Mouse (Mus musculus): ENCODE data around the gene Ctf1. TPM values are rescaled to one million over a fixed set of nuclear protein-coding genes. Genes with fewer than 3 reads are reported as not detected.

Gene Ctf1
- total RNA-seq, 1 experiment: 3.0 TPM

DNA sequence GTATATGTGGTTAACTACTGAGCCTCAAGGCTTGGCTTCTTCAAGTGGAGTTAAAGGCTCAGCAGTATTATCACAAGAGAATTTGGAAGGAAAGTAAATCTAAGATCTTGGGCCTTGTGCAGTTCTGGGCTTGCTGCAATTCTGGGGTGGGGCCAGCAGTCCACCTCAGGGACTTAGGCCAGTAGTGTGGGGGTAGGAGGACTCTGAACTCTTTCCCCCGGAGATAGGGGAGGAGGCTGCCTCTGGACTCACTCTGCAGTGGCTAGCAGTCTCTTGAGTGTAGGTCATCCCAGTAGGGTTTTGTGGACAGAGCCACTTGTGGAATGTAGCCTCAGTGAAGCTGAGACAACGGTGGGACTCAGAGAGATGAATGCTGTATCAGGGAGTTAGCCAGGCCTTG is 53.2 kb downstream of the Ctf1 start:
- TF ChIP-seq ZNF384 (IDR thresholded peaks at IDR 0.05; ENCODE audit: low read depth, low read length) (no peak), ZC3H11A (IDR thresholded peaks at IDR 0.05; ENCODE audit: borderline replicate concordance, low read depth, low read length) (no peak), HCFC1 (IDR thresholded peaks at IDR 0.05; ENCODE audit: borderline replicate concordance, insufficient read depth, low read length) (no peak), CHD2 (IDR thresholded peaks at IDR 0.05; ENCODE audit: low read depth, low read length) (no peak), MAFK (IDR thresholded peaks at IDR 0.05; ENCODE audit: insufficient read depth, low read depth, low read length) (no peak)
- no peaks in the 10 kb centered on the region for H3K9me3 ChIP-seq (ENCODE audit: control insufficient read depth, insufficient read depth, low read depth, low read length)
- no peak overlapping the region for H3K9ac ChIP-seq (ENCODE audit: insufficient read depth, low read depth, low read length, poor library complexity, severe bottlenecking)
- peaks cover 0 to 17% of the 10 kb centered on the region in 2 experiments; a peak in 2 of 4 replicates for H3K4me1 ChIP-seq (ENCODE audit: control insufficient read depth in 2 of 2, insufficient read depth in 2 of 2, low read length in 2 of 2, poor library complexity in 1 of 2)
- peaks cover 38% of the 10 kb centered on the region for H3K36me3 ChIP-seq (ENCODE audit: control insufficient read depth, insufficient read depth, low read length, poor library complexity, severe bottlenecking)
- no peak overlapping the region for H3K4me3 ChIP-seq (ENCODE audit: insufficient read depth in 1 of 2, low read depth in 1 of 2, low read length in 2 of 2, poor library complexity in 1 of 2, severe bottlenecking in 1 of 2)
- no peak for DNase-seq (ENCODE audit: low read depth, low spot score)
- in situ Hi-C loops (cut with MboI; ENCODE audit: low sequenced_read_pairs in 2 of 2, unreplicated experiment in 2 of 2): no loop called here
- H3K27ac ChIP-seq (ENCODE audit: insufficient read depth, low read depth, low read length, poor library complexity, severe bottlenecking): no peak overlapping the region

DNA sequence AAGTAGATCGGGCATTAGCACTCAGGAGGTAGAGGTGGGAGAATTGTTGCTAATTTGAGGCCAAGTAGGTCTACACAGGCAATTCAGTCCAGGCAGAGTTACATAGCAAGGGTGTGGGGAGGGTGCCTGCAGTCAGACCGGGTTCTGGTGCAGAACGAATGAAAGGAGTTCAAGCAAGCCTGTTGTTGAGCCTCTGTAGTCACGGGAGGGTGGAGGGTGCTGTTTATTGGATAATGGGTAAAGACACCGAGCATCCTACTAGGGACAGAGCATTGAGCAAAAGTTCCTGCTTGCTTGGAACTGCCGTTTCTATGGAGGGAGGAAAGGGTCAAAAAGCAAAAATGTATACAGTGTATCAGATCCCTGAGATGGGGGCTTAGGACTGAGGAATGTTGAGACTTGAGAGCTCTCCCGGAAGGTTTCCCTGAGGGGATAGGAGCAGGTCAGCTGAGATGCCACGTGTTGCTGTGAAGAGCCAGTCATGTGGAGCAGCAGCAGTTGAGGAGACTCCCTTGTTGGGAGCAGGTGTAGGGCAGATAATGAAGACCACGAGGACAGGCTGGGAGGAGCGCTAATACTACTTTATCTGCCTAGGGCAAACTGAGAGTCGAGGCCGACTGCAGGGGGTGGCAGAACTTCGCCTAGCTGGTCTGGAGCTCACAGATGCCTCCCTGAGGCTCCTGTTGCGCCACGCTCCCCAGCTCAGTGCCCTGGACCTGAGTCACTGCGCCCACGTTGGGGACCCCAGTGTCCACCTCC is 54.5 kb downstream of the Ctf1 start:
- peaks cover 30% of the 10 kb centered on the region for H3K36me3 ChIP-seq (ENCODE audit: control insufficient read depth, insufficient read depth, low read length, poor library complexity, severe bottlenecking)
- in situ Hi-C loops (cut with MboI; ENCODE audit: low sequenced_read_pairs in 2 of 2, unreplicated experiment in 2 of 2): no loop called here
- H3K27ac ChIP-seq (ENCODE audit: insufficient read depth, low read depth, low read length, poor library complexity, severe bottlenecking): peak overlapping the region; percentile 59; the same call in 1 of the 2 replicates
- H3K9me3 ChIP-seq (ENCODE audit: control insufficient read depth, insufficient read depth, low read depth, low read length): no peaks in the 10 kb centered on the region
- TF ChIP-seq ZNF384 (IDR thresholded peaks at IDR 0.05; ENCODE audit: low read depth, low read length) (no peak), ZC3H11A (IDR thresholded peaks at IDR 0.05; ENCODE audit: borderline replicate concordance, low read depth, low read length) (no peak), HCFC1 (IDR thresholded peaks at IDR 0.05; ENCODE audit: borderline replicate concordance, insufficient read depth, low read length) (no peak), MAFK (IDR thresholded peaks at IDR 0.05; ENCODE audit: insufficient read depth, low read depth, low read length) (no peak), CHD2 (IDR thresholded peaks at IDR 0.05; ENCODE audit: low read depth, low read length) (no peak)
- H3K9ac ChIP-seq (ENCODE audit: insufficient read depth, low read depth, low read length, poor library complexity, severe bottlenecking): peak overlapping the region; percentile 57
- peaks cover 0 to 17% of the 10 kb centered on the region in 2 experiments; a peak in 2 of 4 replicates for H3K4me1 ChIP-seq (ENCODE audit: control insufficient read depth in 2 of 2, insufficient read depth in 2 of 2, low read length in 2 of 2, poor library complexity in 1 of 2)
- peak overlapping the region in 1 of 2 experiments; percentile 42; a peak in 2 of 4 replicates for H3K4me3 ChIP-seq (ENCODE audit: insufficient read depth in 1 of 2, low read depth in 1 of 2, low read length in 2 of 2, poor library complexity in 1 of 2, severe bottlenecking in 1 of 2)
- no peak for DNase-seq (ENCODE audit: low read depth, low spot score)

Other genes starting within 250 kb of the Ctf1 start
- 11.1 and 13.4 TPM in 2 replicates for gene Fbrs, start 233.5 kb upstream of the Ctf1 start, total RNA-seq (2012; rRNA removed)
- 50.7 and 52.0 TPM in 2 replicates for gene Srcap, start 200.8 kb upstream of the Ctf1 start, total RNA-seq (2012; rRNA removed)
- 22.7 and 22.9 TPM in 2 replicates for gene Gm42715, start 193.2 kb upstream of the Ctf1 start, total RNA-seq (2012; rRNA removed)
- gene Tmem265, start 151.3 kb upstream of the Ctf1 start, total RNA-seq (2012; rRNA removed): 5.0 TPM in 1 of 2 replicates, not detected in the other
- gene Phkg2, start 139.4 kb upstream of the Ctf1 start, total RNA-seq (2012; rRNA removed): 32.1 and 46.1 TPM in 2 replicates
- gene Ccdc189, start 124.1 kb upstream of the Ctf1 start, total RNA-seq (2012; rRNA removed): 3.8 and 6.0 TPM in 2 replicates
- 71.0 and 94.9 TPM in 2 replicates for gene Rnf40, start 124.0 kb upstream of the Ctf1 start, total RNA-seq (2012; rRNA removed)
- 2.1 and 2.9 TPM in 2 replicates for gene Zfp629, start 96.9 kb upstream of the Ctf1 start, total RNA-seq (2012; rRNA removed)
- gene Bcl7c, start 3.8 kb upstream of the Ctf1 start, total RNA-seq (2012; rRNA removed): 35.6 and 36.8 TPM in 2 replicates
- gene Ctf2, start 19.4 kb downstream of the Ctf1 start, total RNA-seq (2012; rRNA removed): 0.69 and 0.71 TPM in 2 replicates
- gene Fbxl19, start 31.8 kb downstream of the Ctf1 start, total RNA-seq (2012; rRNA removed): 86.9 and 93.0 TPM in 2 replicates
- 14.0 and 30.7 TPM in 2 replicates for gene Orai3, start 57.1 kb downstream of the Ctf1 start, total RNA-seq (2012; rRNA removed)
- 22.6 and 24.4 TPM in 2 replicates for gene Setd1a, start 63.9 kb downstream of the Ctf1 start, total RNA-seq (2012; rRNA removed)
- gene Gm49388, start 72.9 kb downstream of the Ctf1 start, total RNA-seq (2012; rRNA removed): 1.5 and 1.9 TPM in 2 replicates
- 14.7 and 22.5 TPM in 2 replicates for gene Hsd3b7, start 87.9 kb downstream of the Ctf1 start, total RNA-seq (2012; rRNA removed)
- gene Stx4a, start 111.6 kb downstream of the Ctf1 start, total RNA-seq (2012; rRNA removed): 20.9 and 23.7 TPM in 2 replicates
- gene Stx1b, start 111.8 kb downstream of the Ctf1 start, total RNA-seq (2012; rRNA removed): 1.4 and 1.7 TPM in 2 replicates
- 44.7 and 52.5 TPM in 2 replicates for gene Zfp646, start 163.5 kb downstream of the Ctf1 start, total RNA-seq (2012; rRNA removed)
- gene Zfp668, start 164.1 kb downstream of the Ctf1 start, total RNA-seq (2012; rRNA removed): 8.6 and 11.3 TPM in 2 replicates
- 0.67 and 0.69 TPM in 2 replicates for gene Prss53, start 178.2 kb downstream of the Ctf1 start, total RNA-seq (2012; rRNA removed)
- gene Gm21974, start 182.7 kb downstream of the Ctf1 start, total RNA-seq (2012; rRNA removed): not detected in 2 replicates
- gene Vkorc1, start 182.9 kb downstream of the Ctf1 start, total RNA-seq (2012; rRNA removed): 88.5 and 115 TPM in 2 replicates
- 53.9 and 56.4 TPM in 2 replicates for gene Bckdk, start 191.3 kb downstream of the Ctf1 start, total RNA-seq (2012; rRNA removed)
- 35.1 and 35.6 TPM in 2 replicates for gene Kat8, start 199.8 kb downstream of the Ctf1 start, total RNA-seq (2012; rRNA removed)
- gene Prss8, start 217.4 kb downstream of the Ctf1 start, total RNA-seq (2012; rRNA removed): 11.3 and 16.5 TPM in 2 replicates
- gene Prss36, start 234.0 kb downstream of the Ctf1 start, total RNA-seq (2012; rRNA removed): 15.3 and 15.4 TPM in 2 replicates